Mouse (Mus musculus) embryo, embryonic 11.5 days (tissue): ENCODE results near the gene Prkcg.
"Not testable (repeated sequence)": the region's sequence is repeated elsewhere in the genome, so short reads cannot be mapped to it uniquely, and the experiment has no call there.

Experiments
- DNase-seq: peaks from one replicate; pipeline ENCODE4 v3.0.0-alpha.2; 2012; ENCODE audit warnings: low read depth, low spot score

Prkcg gene

GRCm38 (mm10) chr7:3288976-3289970, at the start of gene Prkcg, which contains the start of gene Myadm:
Prkcg (plus strand) TSS chr7:3289179.
Myadm (plus strand) TSS chr7:3289080.
- DNase-seq: no peak

- no peak for DNase-seq
Measured at GRCm38 (mm10) chr7:3239193-3239592, 49.8 kb upstream of the Prkcg start.

GRCm38 (mm10) chr7:3260701-3261100, 28.3 kb upstream of the Prkcg start:
- no peak for DNase-seq

GRCm38 (mm10) chr7:3261446-3261845, 27.5 kb upstream of the Prkcg start:
- no peak for DNase-seq

- no peak for DNase-seq
Measured at GRCm38 (mm10) chr7:3262789-3263188, 26.2 kb upstream of the Prkcg start.

GRCm38 (mm10) chr7:3264390-3265022, 24.5 kb upstream of the Prkcg start:
- no peak for DNase-seq

- no peak for DNase-seq
Measured at GRCm38 (mm10) chr7:3265311-3265710, 23.7 kb upstream of the Prkcg start.

- DNase-seq: no peak
Measured at GRCm38 (mm10) chr7:3267261-3267660, 21.7 kb upstream of the Prkcg start.

GRCm38 (mm10) chr7:3267888-3268287, 21.1 kb upstream of the Prkcg start:
- no peak for DNase-seq

- no peak for DNase-seq
Measured at GRCm38 (mm10) chr7:3268291-3268690, 20.7 kb upstream of the Prkcg start.

- no peak for DNase-seq
Measured at GRCm38 (mm10) chr7:3272206-3272605, 16.8 kb upstream of the Prkcg start.

GRCm38 (mm10) chr7:3275455-3276170, 13.4 kb upstream of the Prkcg start:
- no peak for DNase-seq

GRCm38 (mm10) chr7:3276781-3277180, 12.2 kb upstream of the Prkcg start:
- not testable (repeated sequence) for DNase-seq

- DNase-seq: no peak
Measured at GRCm38 (mm10) chr7:3280080-3280653, 8.8 kb upstream of the Prkcg start.

GRCm38 (mm10) chr7:3280654-3281153, 8.3 kb upstream of the Prkcg start:
- no peak for DNase-seq

- DNase-seq: no peak
Measured at GRCm38 (mm10) chr7:3281741-3282140, 7.2 kb upstream of the Prkcg start.

GRCm38 (mm10) chr7:3283081-3283875, 5.7 kb upstream of the Prkcg start:
- DNase-seq: no peak

- DNase-seq: no peak
Measured at GRCm38 (mm10) chr7:3284604-3285003, 4.4 kb upstream of the Prkcg start.

- DNase-seq: no peak
Measured at GRCm38 (mm10) chr7:3286036-3286435, 2.9 kb upstream of the Prkcg start.

- no peak for DNase-seq
Measured at GRCm38 (mm10) chr7:3287186-3287585, 1.8 kb upstream of the Prkcg start.
